ENCODE assay signal across 9 mouse cellular contexts in the genomic region with DNA sequence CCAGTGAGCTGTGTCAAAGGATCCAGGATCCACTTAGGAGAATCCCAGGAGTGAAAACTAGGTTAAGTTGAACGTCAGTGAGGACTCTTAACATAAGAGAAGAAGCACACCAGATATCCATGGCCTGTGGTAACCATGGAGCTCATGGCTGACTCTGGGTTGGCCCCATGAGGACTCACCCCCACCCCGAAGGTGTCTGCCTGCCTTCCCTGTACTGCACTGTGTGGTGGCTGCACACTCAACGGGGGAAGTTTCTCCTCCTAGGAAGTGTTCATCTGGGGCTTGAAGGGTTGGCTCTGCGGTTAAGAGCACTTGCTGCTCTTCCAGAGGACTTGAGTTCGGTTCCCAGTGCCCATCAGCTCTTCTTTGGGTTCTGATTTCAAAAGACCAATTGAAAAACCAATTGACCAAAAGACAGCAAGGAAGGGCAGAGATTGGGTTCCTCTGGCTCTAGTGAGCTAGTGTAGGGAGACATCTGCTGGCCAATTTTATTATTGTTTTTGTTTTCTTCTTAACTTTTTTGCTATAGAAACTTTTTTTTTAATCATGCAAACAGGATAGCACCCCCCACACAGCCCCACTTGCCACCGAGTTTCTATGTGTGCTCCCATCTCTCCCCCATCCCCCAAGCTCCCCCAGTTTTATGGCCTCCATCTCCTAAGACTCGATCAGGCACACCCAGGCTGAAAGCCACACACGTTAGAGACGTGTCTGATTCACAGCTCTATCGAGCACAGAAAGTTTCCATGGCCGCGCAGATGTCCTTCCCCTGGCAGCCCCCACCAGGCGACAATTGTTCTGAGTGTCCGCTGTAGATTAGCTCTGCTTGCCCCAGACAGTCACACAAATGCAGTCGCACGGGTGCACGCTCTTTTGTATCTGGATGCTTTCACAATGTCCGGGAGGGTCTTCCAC. TPM values are rescaled to one million over a fixed set of nuclear protein-coding genes. Genes with fewer than 3 reads are reported as not detected.
DNase-seq lines count a peak whose midpoint lies in the region; ATAC-seq and TF ChIP-seq lines count a peak whose summit lies in the region.
"Had no signal": no experiment of that assay in that cellular context is flagged by ENCODE, and none has a peak within 500 bp of the region (broad histone marks: within the 10 kb centered on the region; RNA-seq: fewer than 3 reads in every experiment).

No protein-coding gene starts in this region.

- 23% methylated on average over 18 of the region's 18 CpGs for WGBS in cerebellum, adult 2 months
- 49% methylated on average over 18 of the region's 18 CpGs for WGBS in neural tube, embryonic 11.5 days
- 42% methylated on average over 18 of the region's 18 CpGs for WGBS in hindbrain, embryonic 12.5 days
- 20% methylated on average over 18 of the region's 18 CpGs for WGBS in lung, postnatal 0 days

- ATAC-seq in neural tube, embryonic 11.5 days (ENCODE audit: insufficient read depth, low FRiP score, low TSS enrichment): no peak; the same call in 1 of the 2 replicates
- 0 out of 2 replicates have a peak, but pooled peaks have one; percentile 32 for ATAC-seq in hindbrain, embryonic 12.5 days (ENCODE audit: low FRiP score)
- peak; percentile 33; the same call in 1 of the 2 replicates for ATAC-seq in lung, postnatal 0 days
- no peak for ATAC-seq in inflammation-experienced regulatory T-cells, adult 6 months

- peak overlapping the region; percentile 21; the same call in 1 of the 2 replicates for H3K4me2 ChIP-seq in neural tube, embryonic 11.5 days (ENCODE audit: low read depth)
- H3K4me2 ChIP-seq in hindbrain, embryonic 12.5 days (replicated peaks): 0 out of 2 replicates have a peak overlapping the region, but pooled peaks have one; percentile 21
- peak overlapping the region; percentile 46 for H3K4me2 ChIP-seq in lung, postnatal 0 days (replicated peaks; ENCODE audit: low read depth, low read length)

- TF ChIP-seq CTCF in cerebellum, adult 2 months (IDR thresholded peaks at IDR 0.05; ENCODE audit: borderline replicate concordance, insufficient read depth, low read depth, low read length): peak; percentile 51; the same call in 1 of the 2 replicates
- peak; percentile 74 for TF ChIP-seq CTCF in lung, postnatal 0 days (IDR thresholded peaks at IDR 0.05)

- H3K9me3 ChIP-seq in neural tube, embryonic 11.5 days (ENCODE audit: control insufficient read depth, low read length): no peaks in the 10 kb centered on the region
- H3K9me3 ChIP-seq in hindbrain, embryonic 12.5 days (replicated peaks): no peaks in the 10 kb centered on the region
- no peaks in the 10 kb centered on the region for H3K9me3 ChIP-seq in lung, postnatal 0 days (ENCODE audit: low read length)
- H3K9me3 ChIP-seq: G1E had no signal

- no peak overlapping the region for H3K27ac ChIP-seq in cerebellum, adult 2 months (ENCODE audit: insufficient read depth, low read length)
- H3K27ac ChIP-seq in neural tube, embryonic 11.5 days (ENCODE audit: low read depth, low read length): no peak overlapping the region
- no peak overlapping the region for H3K27ac ChIP-seq in hindbrain, embryonic 12.5 days
- no peak overlapping the region for H3K27ac ChIP-seq in lung, postnatal 0 days (ENCODE audit: low read length)

- no peak for TF ChIP-seq EP300 in lung, postnatal 0 days (IDR thresholded peaks at IDR 0.05)

- H3K4me3 ChIP-seq in cerebellum, adult 2 months (replicated peaks; ENCODE audit: insufficient read depth, low read depth, low read length): no peak overlapping the region
- no peak overlapping the region for H3K4me3 ChIP-seq in neural tube, embryonic 11.5 days (ENCODE audit: low read depth, low read length)
- H3K4me3 ChIP-seq in hindbrain, embryonic 12.5 days: no peak overlapping the region
- H3K4me3 ChIP-seq in lung, postnatal 0 days (ENCODE audit: low read depth, low read length): no peak overlapping the region

- H3K36me3 ChIP-seq in neural tube, embryonic 11.5 days (ENCODE audit: control insufficient read depth, insufficient read depth, low read length): no peaks in the 10 kb centered on the region
- no peaks in the 10 kb centered on the region for H3K36me3 ChIP-seq in hindbrain, embryonic 12.5 days
- no peaks in the 10 kb centered on the region for H3K36me3 ChIP-seq in lung, postnatal 0 days (ENCODE audit: insufficient read depth, low read length)
- H3K36me3 ChIP-seq: G1E had no signal

- no peaks in the 10 kb centered on the region for H3K27me3 ChIP-seq in cerebellum, adult 2 months (ENCODE audit: control insufficient read depth, insufficient read depth, low read length)
- H3K27me3 ChIP-seq in neural tube, embryonic 11.5 days (ENCODE audit: control insufficient read depth, insufficient read depth, low read length): no peaks in the 10 kb centered on the region
- H3K27me3 ChIP-seq in hindbrain, embryonic 12.5 days: peaks cover 74% of the 10 kb centered on the region
- no peaks in the 10 kb centered on the region for H3K27me3 ChIP-seq in lung, postnatal 0 days (replicated peaks; ENCODE audit: insufficient read depth, low read length)

- no peaks in the 10 kb centered on the region for H3K4me1 ChIP-seq in cerebellum, adult 2 months (ENCODE audit: control insufficient read depth, insufficient read depth, low read length)
- H3K4me1 ChIP-seq in neural tube, embryonic 11.5 days (ENCODE audit: control insufficient read depth, insufficient read depth, low read length): no peaks in the 10 kb centered on the region
- H3K4me1 ChIP-seq in hindbrain, embryonic 12.5 days: no peaks in the 10 kb centered on the region
- H3K4me1 ChIP-seq in lung, postnatal 0 days (ENCODE audit: insufficient read depth, low read depth, low read length): 0 out of 2 replicates have a peak, but pooled peaks cover 4% of the 10 kb centered on the region

- no peak for TF ChIP-seq POLR2A in cerebellum, adult 2 months (IDR thresholded peaks at IDR 0.05; ENCODE audit: borderline replicate concordance, insufficient read depth, low read length)

- DNase-seq in cerebellum, adult 2 months: peak in 1 of 2 experiments; percentile 9
- DNase-seq in cerebellum, adult 8-10 months: no peak
- peak; percentile 44 for DNase-seq in neural tube, embryonic 11.5 days (ENCODE audit: low spot score)
- DNase-seq in neural tube, embryonic 10.5 days (ENCODE audit: extremely low spot score, low spot score): no peak
- peak; percentile 84 for DNase-seq in lung, postnatal 0 days (ENCODE audit: low spot score)
- DNase-seq in ovary, postnatal 36 days (ENCODE audit: low spot score): no peak

- H3K9ac ChIP-seq in neural tube, embryonic 11.5 days (ENCODE audit: low read length): no peak overlapping the region
- no peak overlapping the region for H3K9ac ChIP-seq in hindbrain, embryonic 12.5 days
- no peak overlapping the region for H3K9ac ChIP-seq in lung, postnatal 0 days (replicated peaks; ENCODE audit: low read depth)

RNA-seq across cellular contexts. Expression of gene Myo1h, which starts 20.1 kb away (rescaled TPM):
- polyA plus RNA-seq in cerebellum, adult 2 months (2012; rRNA removed): 0.67 and 0.69 TPM in 2 replicates
- polyA plus RNA-seq in neural tube, embryonic 11.5 days (2014; fragmentation: Nextera tagmentation; extraction: Ambion mirVana): 0.26 and 0.42 TPM in 2 replicates
- polyA plus RNA-seq in hindbrain, embryonic 12.5 days (2016; fragmentation: Nextera tagmentation; extraction: Ambion mirVana): 0.51 and 0.79 TPM in 2 replicates
- 3.1 and 3.4 TPM in 2 replicates for polyA plus RNA-seq in lung, postnatal 0 days (2015; fragmentation: Nextera tagmentation; extraction: Ambion mirVana)
- 1 to 10 TPM; 1.5 to 4.3 (median 2.9) TPM for polyA plus RNA-seq in inflammation-experienced regulatory T-cells, adult 6 months (2017; shearing (Covaris generic))
- polyA plus RNA-seq: G1E had no signal

RNA-seq across cellular contexts. Expression of gene Foxn4, which starts 35.4 kb away (rescaled TPM):
- polyA plus RNA-seq in cerebellum, adult 2 months (2012; rRNA removed): not detected in 2 replicates
- 1.7 and 1.9 TPM in 2 replicates for polyA plus RNA-seq in neural tube, embryonic 11.5 days (2014; fragmentation: Nextera tagmentation; extraction: Ambion mirVana)
- polyA plus RNA-seq in hindbrain, embryonic 12.5 days (2016; fragmentation: Nextera tagmentation; extraction: Ambion mirVana): 3.2 and 4.1 TPM in 2 replicates
- 0.74 and 0.81 TPM in 2 replicates for polyA plus RNA-seq in lung, postnatal 0 days (2015; fragmentation: Nextera tagmentation; extraction: Ambion mirVana)
- not detected for polyA plus RNA-seq in inflammation-experienced regulatory T-cells, adult 6 months (2017; shearing (Covaris generic))
- polyA plus RNA-seq: G1E had no signal

Comparison
In these comparisons a context has a peak if more than half of its experiments do, and no peak if none do; other contexts are left out.
1. DNase-seq: peak in neural tube, embryonic 11.5 days (single experiment) and lung, postnatal 0 days (single experiment); none in cerebellum, adult 8-10 months (single experiment), neural tube, embryonic 10.5 days (single experiment) and ovary, postnatal 36 days (single experiment).
2. ATAC-seq: peak in hindbrain, embryonic 12.5 days (single experiment) and lung, postnatal 0 days (single experiment); none in neural tube, embryonic 11.5 days (single experiment) and inflammation-experienced regulatory T-cells, adult 6 months (single experiment).
3. Peak in every context shown above with its lines, with median percentiles within 50 percentile points of each other: H3K4me2 ChIP-seq.